Mouse (Mus musculus): Measurements from ENCODE around the gene Psmd12. TPM values are rescaled to one million over a fixed set of nuclear protein-coding genes. Genes with fewer than 3 reads are reported as not detected.

The Psmd12 gene
- total RNA-seq (2021), result 100 to 1,000 TPM; 103 to 108 TPM
- long read RNA-seq, experiment 1, transcript Psmd12-201 (11 exons, 1,904 nt), result major isoform, 244 of 252 reads
- long read RNA-seq, experiment 1, partial matches to known transcripts, result 5 of 252 reads
- long read RNA-seq, experiment 1, other reads (novel, unspliced or antisense), result 3 of 252 reads
- long read RNA-seq, experiment 2, transcript Psmd12-201 (11 exons, 1,904 nt), result major isoform, 254 of 257 reads
- long read RNA-seq, experiment 2, partial matches to known transcripts, result 1 of 257 reads
- long read RNA-seq, experiment 2, other reads (novel, unspliced or antisense), result 2 of 257 reads

DNA sequence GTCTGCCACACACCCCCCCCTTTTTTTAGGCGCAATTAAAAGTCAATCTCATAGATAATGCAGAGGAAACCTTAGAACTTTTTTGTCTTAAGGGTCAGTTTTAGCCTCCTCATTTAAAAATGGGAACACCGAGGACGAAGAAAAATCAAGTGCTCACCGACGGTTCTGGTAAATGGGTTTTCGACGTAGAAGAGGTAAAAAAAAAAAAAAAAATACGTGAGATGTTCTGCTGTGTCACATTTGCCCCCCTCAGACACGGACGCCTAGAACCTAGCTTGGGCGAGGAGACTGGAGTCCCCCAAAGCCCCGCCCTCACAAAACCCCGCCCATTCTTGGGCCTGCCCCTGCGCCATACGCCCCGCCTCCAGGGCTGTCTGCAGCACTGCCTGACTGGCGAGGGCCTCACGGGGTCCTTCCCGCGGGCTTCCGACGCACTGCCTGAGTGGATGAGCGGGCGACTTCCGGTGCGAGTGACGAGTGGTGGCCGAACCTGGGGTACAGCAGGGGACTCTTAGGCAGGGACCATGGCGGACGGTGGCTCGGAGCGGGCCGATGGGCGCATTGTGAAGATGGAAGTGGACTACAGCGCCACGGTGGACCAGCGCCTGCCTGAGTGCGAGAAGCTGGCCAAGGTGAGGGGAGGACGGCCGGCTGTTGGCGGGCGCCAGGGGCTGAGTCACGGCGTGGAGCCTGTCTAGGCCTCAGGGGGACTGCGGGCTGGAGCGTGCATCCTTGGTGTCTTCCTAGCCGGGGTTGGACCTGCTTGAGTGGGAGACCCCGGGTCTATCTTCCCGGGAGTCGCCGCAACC is at the start of gene Psmd12:
Gene Psmd12 (plus strand): TSS at position 432 of the 809 bp plus-strand sequence.
- DNase-seq, result peak; percentile 97

DNA sequence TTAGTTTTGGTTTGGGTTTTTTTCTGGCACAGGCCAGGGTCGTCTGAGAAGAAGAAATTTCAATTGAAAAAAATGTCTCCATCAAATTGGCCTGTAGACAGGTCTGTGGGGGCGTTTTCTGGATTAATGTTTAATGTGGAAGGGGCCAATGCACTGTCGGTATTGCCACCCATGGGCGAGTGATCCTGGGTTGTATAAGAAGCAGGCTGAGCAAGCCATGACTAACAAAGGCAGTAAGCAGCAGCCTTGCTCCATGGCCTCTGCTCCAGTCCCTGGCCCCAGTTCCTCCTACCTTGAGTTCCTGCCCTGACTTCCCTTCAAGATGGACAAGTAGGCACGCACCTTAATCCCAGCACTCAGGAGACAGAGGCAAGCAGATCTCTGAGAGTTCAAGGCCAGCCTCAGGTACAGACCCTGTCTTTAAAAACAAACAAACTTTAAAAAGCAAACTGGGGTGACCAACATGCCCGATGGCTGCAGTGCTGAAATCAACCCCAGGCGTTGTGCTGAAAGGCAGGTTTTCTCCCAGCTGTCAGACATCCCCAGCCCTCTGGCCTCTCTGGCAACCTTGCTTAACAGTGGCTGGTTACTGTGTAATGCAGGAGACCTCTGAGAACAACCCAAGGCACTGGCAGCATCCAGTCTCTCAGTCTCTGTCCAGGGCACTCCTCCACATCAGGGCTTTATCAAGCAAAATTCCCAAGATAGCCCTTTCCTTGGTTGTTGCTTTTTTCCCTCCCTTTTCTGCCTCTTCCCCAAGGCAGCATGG is 47.9 kb upstream of the Psmd12 start:
- DNase-seq, result no peak

DNA sequence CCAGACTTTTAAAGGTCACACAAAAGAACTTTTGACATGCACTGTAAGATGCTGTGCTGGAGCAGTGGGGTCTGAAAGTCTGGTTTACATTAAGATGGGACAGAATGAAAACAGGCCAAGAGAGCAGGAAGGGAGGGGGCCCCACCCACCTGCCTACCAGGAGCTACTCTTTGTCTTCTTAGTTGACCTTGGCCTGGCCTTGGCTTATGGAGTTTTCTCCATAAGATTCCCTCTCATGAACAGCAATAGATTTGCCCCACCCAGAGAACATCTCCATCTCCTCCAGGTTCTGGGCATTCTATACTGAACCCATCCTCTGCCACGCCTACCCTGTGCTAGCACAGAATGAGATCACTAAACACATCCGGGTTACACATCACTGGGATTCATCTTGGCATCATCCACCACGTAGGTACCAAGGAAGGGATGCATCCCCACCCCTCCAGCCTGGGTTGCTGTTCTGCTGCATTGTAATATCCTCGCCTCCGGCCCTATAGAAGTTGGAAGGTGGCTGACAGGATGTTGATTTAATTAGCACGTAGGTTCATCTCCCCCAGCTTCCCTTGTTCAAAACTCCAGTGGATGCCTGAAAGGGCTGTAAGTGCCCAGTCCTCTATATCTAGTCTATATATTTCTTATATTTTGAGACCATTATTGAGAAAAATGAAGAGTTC is 43.4 kb upstream of the Psmd12 start:
- DNase-seq, result no peak

DNA sequence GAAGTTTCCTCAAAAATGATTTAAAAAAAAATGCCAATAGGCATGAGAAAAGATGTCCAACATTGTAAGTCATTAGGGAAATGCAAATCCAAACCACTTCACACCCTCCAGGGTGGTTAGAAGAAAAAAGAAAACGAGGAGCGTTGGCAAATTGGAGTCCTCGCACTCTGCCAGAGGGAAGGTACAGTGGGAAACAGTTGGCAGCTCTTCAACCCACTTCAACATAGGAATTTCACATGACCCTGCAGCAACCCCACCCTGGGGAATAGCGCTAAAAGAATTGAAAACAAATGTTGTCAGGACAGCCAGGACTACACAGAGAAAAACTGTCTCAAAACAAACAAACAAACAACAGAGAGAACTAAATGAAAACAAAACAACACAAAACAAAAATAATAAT is 41.6 kb upstream of the Psmd12 start:
- no peak for DNase-seq

DNA sequence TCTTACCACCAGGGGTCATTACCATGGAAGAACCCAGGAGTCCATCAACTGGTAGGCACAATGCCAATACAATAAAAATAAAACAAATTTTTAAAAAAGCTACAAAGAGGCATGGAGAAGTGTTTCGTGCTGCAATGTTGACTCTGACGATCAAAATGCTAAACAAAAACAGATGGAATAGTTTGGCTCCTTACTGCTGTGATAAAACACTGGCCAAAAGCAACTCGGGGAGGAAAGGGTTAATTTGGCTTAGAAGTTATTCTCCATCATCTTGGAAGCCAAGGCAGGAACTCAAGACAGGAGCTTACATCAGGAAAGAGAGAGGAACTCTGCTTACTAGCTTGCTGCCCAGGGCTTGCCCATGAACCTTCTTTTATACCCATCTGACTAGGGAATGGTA is 41.1 kb upstream of the Psmd12 start:
- DNase-seq, result no peak

DNA sequence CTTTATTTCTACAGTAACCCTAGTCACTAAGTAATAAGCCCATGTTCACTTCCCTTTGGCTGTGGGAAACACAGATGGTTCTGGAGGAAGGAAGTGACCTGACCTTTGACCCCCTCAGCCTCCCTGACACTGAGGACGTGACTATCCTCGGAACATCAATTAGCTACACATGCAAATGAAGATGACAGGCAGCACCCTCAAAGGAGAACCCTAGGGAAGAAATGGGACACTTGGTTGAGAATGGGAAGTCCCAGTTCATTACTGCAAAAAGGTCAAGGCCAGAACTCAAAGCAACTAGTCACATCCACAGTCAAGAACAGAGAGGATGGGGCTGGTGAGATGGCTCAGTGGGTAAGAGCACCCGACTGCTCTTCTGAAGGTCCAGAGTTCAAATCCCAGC is 38.2 kb upstream of the Psmd12 start:
- DNase-seq, result no peak

DNA sequence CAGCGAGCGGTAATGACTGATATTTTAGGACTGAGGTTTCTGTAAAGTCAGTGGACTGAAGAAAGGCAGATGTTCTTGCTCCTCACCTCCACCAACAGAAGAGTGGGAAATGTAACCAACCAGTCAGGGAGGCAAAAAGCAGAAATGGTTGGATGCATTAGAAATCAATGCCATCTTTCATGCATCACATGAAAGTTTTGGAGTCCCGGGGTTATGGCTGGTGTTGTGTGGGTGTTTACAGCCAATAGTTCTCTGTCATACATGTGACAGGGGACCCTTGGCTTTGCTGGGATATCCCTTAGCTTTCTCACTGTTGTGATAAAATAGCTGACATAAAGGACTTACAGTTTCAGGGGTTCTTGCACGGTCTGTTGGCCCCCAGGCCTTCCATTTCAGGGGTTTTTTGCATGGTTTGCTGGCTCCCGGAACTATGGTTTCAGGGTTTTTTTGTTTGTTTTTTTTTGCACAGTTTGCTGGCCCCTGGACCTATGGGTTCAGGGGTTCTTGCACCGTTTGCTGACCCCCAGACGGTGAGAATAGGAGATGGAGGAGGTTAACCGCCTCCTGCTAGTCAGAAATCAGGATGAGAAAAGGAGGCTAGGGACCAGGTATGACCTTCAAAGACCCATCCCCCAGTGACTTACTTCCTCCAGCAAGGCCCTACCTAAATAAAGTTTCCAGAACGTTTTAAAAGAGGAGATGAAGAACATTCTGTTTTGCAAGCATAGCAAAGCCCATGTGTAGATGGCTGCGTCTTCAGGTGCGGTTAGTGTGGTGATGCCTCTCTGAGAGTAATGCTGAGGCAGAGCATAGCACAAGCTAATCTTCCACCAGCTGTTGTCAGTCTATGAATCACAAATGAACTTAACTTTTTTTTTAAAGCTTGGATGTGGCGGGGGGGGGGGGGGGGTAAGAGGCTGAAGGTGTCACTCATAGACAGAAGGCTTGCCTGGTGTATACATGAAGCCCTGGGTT is 35.9 kb upstream of the Psmd12 start:
- DNase-seq, result no peak

DNA sequence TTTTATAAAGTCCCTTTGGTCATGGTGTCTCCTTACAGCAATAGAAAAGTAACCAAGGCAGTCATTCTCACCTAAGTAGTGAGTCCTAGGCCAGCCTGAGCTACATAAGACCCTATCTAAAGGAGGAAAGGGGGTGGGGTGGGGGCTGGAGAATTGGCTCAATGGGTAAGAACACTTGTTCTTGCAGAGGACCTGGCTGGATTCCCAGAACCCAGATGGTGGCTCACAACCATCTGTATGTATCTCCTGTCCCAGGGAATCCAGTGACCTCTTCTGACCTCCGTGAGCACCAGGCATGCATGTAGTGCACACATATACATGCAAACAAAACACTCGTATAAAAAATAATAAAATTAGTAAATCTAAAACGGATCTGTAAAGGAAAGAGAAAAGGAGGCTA is 33.6 kb upstream of the Psmd12 start:
- DNase-seq, result no peak

DNA sequence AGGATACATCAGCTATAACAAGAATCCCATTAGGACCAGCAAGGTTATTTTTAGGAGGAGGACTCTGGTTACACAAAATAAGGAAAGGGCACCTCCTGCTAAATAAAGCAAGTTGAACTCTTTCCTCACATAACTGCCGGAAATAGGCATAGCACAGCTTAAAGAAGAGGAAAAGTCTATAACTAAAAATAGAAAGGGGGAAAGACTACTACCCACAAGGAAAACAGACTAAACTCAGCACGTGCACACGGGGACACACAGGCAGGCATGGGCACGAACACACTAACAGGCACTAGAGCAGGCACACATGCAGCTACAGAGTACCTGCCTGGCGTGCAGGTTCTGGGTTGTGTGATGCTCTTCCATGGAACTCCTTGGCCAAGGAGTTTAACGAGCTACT is 32.6 kb upstream of the Psmd12 start:
- no peak for DNase-seq

DNA sequence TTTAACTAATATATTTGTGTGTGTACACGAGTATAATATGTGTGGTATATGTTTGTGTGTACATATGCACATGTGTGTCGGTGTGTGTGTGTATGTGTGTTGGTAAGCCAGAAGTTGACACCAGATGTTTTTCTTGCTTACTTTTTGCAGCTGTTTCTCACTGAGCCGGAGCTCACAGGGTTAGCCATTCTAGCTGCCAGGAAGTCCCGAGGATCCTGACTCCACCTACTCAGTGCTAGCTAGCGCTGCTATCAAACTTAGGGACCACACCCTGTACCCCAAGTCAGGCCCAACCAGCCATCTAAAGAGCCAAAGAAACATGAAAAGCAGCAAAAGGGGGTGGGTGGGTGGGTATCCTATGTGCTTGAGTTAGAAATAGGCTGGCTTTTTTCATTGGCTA is 31.9 kb upstream of the Psmd12 start:
- no peak for DNase-seq

DNA sequence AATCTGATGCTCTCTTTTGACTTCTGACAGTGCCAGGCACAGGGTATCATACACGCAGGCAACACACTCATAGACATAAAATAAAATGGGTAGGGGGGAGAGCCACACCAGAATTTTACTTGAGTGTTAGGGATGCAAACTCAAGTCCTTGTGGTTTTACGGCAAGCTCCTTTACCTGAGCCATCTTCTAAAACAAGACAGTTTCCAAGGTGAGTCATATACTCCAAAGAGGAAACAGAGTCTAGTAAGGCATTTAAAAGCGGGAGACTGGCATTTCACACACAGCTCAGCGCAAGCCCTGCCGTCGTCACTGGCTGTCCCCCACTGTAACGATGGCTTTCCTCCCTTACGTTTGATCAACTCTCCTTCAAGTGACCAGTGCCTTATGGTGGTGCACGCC is 31.4 kb upstream of the Psmd12 start:
- no peak for DNase-seq

DNA sequence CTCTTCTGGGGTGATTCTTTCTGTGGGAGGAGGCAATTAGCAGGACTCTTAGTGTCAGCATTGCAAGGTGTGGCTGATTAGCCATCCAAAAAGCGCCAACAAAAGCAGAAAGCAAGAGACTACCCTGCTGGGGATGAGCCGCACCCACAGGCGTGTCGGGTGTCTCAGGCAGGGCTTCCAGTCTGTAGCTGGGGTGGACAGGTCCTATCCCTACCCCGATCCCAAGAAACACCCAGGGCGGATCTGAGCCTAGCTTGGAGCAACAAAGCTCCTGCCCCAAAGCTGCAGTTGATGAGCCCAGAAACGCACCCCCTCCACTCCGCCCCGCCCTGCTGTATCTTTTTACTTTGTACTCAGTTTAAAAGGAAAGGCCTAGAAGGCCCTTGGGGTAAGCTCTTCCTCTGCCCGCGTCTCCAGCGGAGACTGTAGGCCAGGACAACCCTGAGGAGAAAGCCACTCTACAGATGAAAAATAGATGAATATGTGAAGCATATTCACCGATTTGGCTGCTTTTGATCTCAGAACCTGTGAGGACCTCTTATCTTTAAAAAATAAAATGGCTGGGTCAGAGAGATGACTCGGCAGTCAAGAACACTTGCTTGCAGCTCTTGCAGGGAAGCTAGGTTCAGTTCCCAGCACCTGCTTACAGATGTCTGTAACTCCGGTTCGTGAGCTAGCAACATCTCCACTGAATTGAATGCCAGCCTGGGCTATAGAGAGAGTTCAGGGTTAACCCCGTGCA is 29.9 kb upstream of the Psmd12 start:
- no peak for DNase-seq

DNA sequence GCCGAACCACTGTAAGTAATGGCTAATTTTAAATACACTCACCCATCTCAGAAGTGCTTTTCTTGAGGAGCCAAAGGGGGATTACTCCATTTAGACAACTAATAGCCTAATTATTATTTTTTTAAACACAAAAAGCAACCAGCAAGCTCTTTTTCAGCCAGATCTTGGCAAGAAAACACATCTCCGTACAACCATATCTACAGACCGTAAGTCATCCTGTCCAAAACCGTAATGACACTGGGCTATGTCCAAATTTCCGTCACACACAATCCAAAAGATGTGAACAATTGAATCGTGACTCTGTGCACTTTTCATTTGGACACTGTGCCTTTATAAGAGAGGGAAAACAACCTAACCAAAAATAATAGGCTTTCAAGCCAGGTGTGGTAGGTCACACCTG is 29.2 kb upstream of the Psmd12 start:
- DNase-seq, result no peak

DNA sequence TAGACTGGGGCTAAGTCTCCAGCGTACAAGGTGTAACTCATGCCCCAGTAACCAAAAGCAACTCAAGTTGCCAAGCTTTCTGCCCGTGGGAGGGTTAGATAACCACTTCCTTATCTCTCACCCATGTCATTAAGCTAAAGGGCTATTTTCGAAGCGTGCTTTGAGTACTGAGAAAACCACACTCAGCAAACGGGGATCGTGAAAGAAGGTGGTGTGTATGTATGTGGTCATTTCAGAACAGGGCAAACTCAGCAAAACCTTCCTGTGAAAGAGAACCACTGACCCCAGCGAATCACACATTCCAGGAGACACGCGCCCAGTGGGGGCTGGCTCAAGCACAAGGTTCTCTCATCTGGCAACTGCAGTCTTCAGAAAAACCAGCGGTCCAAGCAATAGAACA is 28.2 kb upstream of the Psmd12 start:
- DNase-seq, result no peak

DNA sequence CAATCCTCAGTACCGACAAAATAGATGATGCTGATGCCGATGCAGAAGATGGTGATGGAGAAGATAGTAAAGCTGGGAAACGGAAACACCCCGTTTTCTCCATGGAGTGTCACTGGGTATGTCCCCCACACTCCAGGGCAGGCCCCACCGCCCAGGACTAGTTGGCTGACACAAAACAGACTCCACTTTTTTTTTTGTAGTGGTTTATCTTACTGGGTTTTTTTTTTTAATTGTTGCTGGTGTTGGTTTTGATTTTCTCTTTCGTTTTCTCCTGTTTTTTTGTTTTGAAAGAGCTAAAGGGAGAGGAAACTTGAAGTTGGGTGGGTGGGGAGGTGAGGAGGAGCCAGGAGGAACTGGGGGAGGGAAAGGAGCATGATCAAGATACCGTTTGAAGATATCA is 27.2 kb upstream of the Psmd12 start:
- no peak for DNase-seq

DNA sequence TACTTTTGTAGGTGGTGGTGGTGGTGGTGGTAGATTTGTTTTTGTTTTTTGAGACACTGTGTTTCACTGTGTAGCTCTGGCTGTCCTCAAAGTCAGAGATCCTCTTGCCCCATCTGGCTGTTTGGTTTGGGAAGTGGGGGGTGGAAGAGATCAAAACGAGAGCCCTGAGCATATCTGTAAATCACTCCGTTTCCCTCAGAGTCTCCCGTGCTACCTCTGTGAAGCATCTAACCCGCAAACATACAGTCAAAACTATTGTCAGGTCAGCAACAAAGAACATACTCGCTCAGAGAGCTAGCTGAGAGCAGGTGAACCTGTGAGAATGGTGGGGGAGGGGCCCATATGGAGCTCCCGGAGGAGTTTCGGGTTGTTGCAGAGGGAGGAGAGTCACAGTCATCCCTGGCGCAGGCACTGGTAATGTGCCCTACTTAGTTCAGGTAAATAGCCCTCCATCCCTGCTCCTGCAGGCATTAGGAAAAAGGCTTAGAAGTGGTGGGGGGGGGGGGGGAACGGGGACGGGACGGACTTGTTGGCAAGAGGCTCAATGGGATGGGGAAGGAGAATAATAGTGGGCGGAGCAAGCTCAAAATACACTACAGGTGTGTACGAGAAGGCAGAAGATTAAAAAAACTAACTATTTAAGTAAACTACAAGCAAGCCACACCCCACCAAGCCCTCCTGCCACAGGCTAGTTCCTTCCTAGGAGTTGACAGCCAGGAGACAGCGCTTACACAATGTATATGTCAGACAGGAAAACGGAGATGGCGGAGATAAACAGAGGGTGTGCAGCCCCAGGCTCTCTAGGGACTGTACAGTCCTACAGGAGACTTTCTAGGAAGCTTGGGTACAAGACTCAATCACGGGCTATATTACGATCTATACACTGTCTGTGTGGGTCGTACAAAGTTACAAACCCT is 24.5 kb upstream of the Psmd12 start:
- no peak for DNase-seq

DNA sequence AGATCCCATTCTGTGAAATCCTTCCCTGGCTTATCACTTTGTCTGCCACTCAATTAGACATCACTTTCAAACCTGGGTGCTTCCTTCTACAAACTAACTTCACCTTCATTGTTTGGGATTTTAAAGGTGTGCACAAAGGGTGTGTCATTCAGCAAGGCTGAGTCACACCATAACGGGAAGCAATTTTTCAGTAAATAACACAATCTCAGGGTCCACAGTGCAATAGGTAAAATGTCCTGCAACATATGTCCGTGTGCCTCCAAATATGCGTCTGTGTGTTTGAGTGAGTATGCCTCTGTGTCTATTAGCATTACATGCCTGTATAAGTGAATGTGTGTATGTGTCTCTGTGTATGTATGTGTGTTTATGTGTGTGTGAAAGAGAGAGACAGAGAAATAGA is 22.0 kb upstream of the Psmd12 start:
- DNase-seq, result no peak

DNA sequence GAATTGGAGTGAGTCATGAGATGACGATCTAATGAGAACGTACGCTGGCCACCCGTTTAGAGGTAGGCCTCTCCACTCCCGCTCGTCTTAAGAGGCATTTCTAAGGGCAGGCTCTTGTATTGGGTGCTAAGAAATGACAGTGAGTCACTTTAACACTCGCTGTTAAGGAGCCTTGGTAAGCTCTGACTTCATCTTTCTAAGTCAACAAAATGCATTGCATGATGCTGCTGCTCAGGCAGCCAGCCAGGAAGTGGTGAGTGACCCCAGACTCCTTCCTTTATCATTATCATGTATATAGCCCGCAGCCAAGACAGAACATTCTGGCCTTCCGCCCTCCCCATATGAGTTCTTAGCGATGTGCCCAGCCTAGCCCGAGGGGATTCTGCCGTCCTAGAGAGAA is 21.0 kb upstream of the Psmd12 start:
- DNase-seq, result no peak

DNA sequence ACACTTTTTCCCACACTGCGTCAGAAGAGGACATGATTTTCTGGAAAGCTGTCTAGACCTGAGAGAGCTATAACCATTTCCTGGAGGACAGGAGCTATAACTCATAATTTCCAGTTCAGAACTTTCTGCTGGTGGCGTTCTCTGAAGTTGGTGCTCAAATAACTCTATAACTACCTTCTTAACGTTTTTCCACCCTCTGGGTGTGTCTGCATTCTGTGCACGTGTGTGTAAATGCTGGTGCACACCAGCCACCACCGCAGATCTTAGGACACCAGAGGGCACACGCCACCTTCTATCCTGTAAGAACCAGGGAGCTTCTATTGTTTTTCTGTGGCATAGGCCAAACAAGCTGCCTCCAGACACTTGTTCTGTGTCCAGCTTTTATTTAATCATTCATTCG is 20.3 kb upstream of the Psmd12 start:
- no peak for DNase-seq

DNA sequence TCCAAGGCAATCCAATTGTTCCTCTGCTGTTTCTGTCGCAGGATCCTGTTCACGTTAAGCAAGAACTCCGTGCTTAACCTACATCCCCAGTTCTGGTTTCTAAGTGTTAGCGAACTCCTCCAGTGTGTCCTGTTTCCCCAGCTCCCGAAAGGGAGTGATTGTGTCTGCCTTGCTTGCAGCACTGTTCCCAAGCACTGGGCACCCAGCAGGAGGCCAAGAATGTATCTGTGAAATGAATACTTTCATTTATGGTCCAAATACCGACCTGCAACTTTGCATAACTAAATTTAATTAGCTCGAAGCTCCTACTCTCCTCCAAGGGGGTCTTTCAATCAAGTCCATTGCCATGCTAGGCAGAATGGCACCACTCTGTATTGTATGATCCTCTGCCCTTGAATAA is 19.5 kb upstream of the Psmd12 start:
- DNase-seq, result no peak
